Mouse (Mus musculus) spleen, adult 2 months (tissue): ENCODE results near the gene Jade2. TPM values are rescaled to one million over a fixed set of nuclear protein-coding genes. Genes with fewer than 3 reads are reported as not detected.
A peak's percentile ranks its signal among the peaks of the same experiment; 100 is the strongest.

Source experiments
- DNase-seq, 2 experiments: peaks; one replicate each; pipeline versions ENCODE4 v3.0.0 to v3.0.0-alpha.2; 2012 to 2021; ENCODE audit warnings: low spot score in 2 of 2, low read depth in 1 of 2
- H3K27ac ChIP-seq: fragments of 200-500 bp; 2 replicates; pipeline ENCODE4 v1.5.1; 2012; ENCODE audit warnings: low read length, inconsistent platforms; ENCODE audit not compliant: insufficient read depth
- H3K27me3 ChIP-seq: fragments of 200-500 bp; 2 replicates; pipeline ENCODE4 v1.6.1; 2012; ENCODE audit warnings: mild to moderate bottlenecking, moderate library complexity, low read length, inconsistent platforms; ENCODE audit not compliant: control insufficient read depth, insufficient read depth
- H3K36me3 ChIP-seq: fragments of 200-500 bp; 2 replicates; pipeline ENCODE4 v1.6.1; 2012; ENCODE audit warnings: mild to moderate bottlenecking, low read length, inconsistent platforms; ENCODE audit not compliant: control insufficient read depth, insufficient read depth
- H3K4me1 ChIP-seq: fragments of 200-500 bp; 2 replicates; pipeline ENCODE4 v1.6.1; 2011; ENCODE audit warnings: inconsistent platforms; ENCODE audit not compliant: control insufficient read depth, insufficient read depth, insufficient read length
- H3K4me3 ChIP-seq: fragments of 200-500 bp; 2 replicates; pipeline ENCODE4 v1.5.1; 2011; ENCODE audit warnings: mild to moderate bottlenecking, inconsistent platforms; ENCODE audit not compliant: insufficient read depth, insufficient read length; ENCODE audit errors: extremely low read depth
- CTCF ChIP-seq: fragments of 200-500 bp; IDR thresholded peaks from 2 replicates; pipeline ENCODE4 v1.5.1; 2011; ENCODE audit warnings: mild to moderate bottlenecking, inconsistent platforms; ENCODE audit not compliant: insufficient read depth, insufficient read length, insufficient replicate concordance; ENCODE audit errors: extremely low read depth
- POLR2A ChIP-seq: fragments of 200-500 bp; IDR thresholded peaks from 2 replicates; pipeline ENCODE4 v1.6.1; 2011; ENCODE audit warnings: low read depth, low read length, inconsistent platforms
- WGBS: fragments of 180-500 bp; shearing (Covaris S2); methylation state at CpG from one replicate; pipeline ENCODE4 v1.1.7; 2018; 5-methylcytosine and 5-hydroxymethylcytosine counted together
- polyA plus RNA-seq: library from polyadenylated mRNA; depleted of rRNA; stranded (reverse); fragments of >200 nt; gene quantifications from 2 replicates; pipeline ENCODE4 v1.2.3, GENCODE M21; 2012; rRNA removed

Gene Jade2
- polyA plus RNA-seq, 1 experiment = 24.8 TPM

GRCm38 (mm10) chr11:51768296-51768695 is 89.2 kb downstream of the Jade2 start:
- H3K4me3 ChIP-seq = no peak overlapping the region
- peaks cover 4% of the 10 kb centered on the region for H3K4me1 ChIP-seq
- no peaks in the 10 kb centered on the region for H3K36me3 ChIP-seq
- 79% methylated on average over 5 of the region's 5 CpGs for WGBS
- no peaks in the 10 kb centered on the region for H3K27me3 ChIP-seq
- no peak overlapping the region for H3K27ac ChIP-seq
- no peak for DNase-seq
- TF ChIP-seq CTCF (no peak), POLR2A (no peak)

- Histone ChIP-seq H3K4me3 (no peak overlapping the region), H3K27me3 (no peaks in the 10 kb centered on the region), H3K27ac (no peak overlapping the region), H3K4me1 (peaks cover 4% of the 10 kb centered on the region), H3K36me3 (no peaks in the 10 kb centered on the region)
- DNase-seq = no peak
- TF ChIP-seq CTCF (no peak), POLR2A (no peak)
- WGBS = 81% methylated on average over 8 of the region's 8 CpGs
These were observed 89.8 kb downstream of the Jade2 start for GRCm38 (mm10) chr11:51767579-51768220.

GRCm38 (mm10) chr11:51764816-51765215 is 92.6 kb downstream of the Jade2 start:
- no peak for DNase-seq
- Histone ChIP-seq H3K4me1 (peaks cover 4% of the 10 kb centered on the region), H3K27me3 (no peaks in the 10 kb centered on the region), H3K36me3 (no peaks in the 10 kb centered on the region), H3K27ac (no peak overlapping the region), H3K4me3 (no peak overlapping the region)
- no peak for TF ChIP-seq POLR2A
- 88% methylated on average over 4 of the region's 4 CpGs for WGBS

GRCm38 (mm10) chr11:51763955-51764354 is 93.5 kb downstream of the Jade2 start:
- Histone ChIP-seq H3K4me1 (peaks cover 4% of the 10 kb centered on the region), H3K4me3 (peak overlapping the region; percentile 69), H3K27me3 (no peaks in the 10 kb centered on the region), H3K36me3 (no peaks in the 10 kb centered on the region), H3K27ac (no peak overlapping the region)
- 6% methylated on average over 13 of the region's 13 CpGs for WGBS
- DNase-seq = no peak
- no peak for TF ChIP-seq POLR2A
- TF ChIP-seq CTCF = no peak

Other genes with a start within 250 kb of the Jade2 start
- gene Nhp2, start 237.9 kb downstream of the Jade2 start, polyA plus RNA-seq = 34.3 and 41.2 TPM in 2 replicates
- 71.2 and 87.4 TPM in 2 replicates for gene Rmnd5b, start 221.8 kb downstream of the Jade2 start, polyA plus RNA-seq
- 11.3 and 14.7 TPM in 2 replicates for gene N4bp3, start 206.8 kb downstream of the Jade2 start, polyA plus RNA-seq
- gene D930048N14Rik, start 206.7 kb downstream of the Jade2 start, polyA plus RNA-seq = 3.4 and 5.0 TPM in 2 replicates
- 2.4 and 2.9 TPM in 2 replicates for gene 0610009B22Rik, start 168.8 kb downstream of the Jade2 start, polyA plus RNA-seq
- 10.0 and 13.5 TPM in 2 replicates for gene Sec24a, start 94.0 kb downstream of the Jade2 start, polyA plus RNA-seq
- 4.5 and 5.4 TPM in 2 replicates for gene Sar1b, start 94.0 kb downstream of the Jade2 start, polyA plus RNA-seq
- gene Cdkn2aipnl, start 110.0 kb upstream of the Jade2 start, polyA plus RNA-seq = 22.7 TPM in 2 replicates
- 26.6 and 28.6 TPM in 2 replicates for gene Ube2b, start 143.1 kb upstream of the Jade2 start, polyA plus RNA-seq
- 1.3 and 1.4 TPM in 2 replicates for gene Cdkl3, start 146.6 kb upstream of the Jade2 start, polyA plus RNA-seq
- 20.2 and 21.0 TPM in 2 replicates for gene Ppp2ca, start 241.0 kb upstream of the Jade2 start, polyA plus RNA-seq